Mouse (Mus musculus) liver, embryonic 14 days (tissue): ENCODE results near the gene Speer4f1. TPM values are rescaled to one million over a fixed set of nuclear protein-coding genes. Genes with fewer than 3 reads are reported as not detected.

ENCODE experiments used
- polyA plus RNA-seq: library from polyadenylated mRNA; depleted of rRNA; stranded (reverse); fragments of >200 nt; gene quantifications from 2 replicates; pipeline ENCODE4 v1.2.3, GENCODE M21; 2012; rRNA removed

Gene Speer4f1
- polyA plus RNA-seq, result not detected in 2 replicates

GRCm38 (mm10) chr5:17475798-17476197, at the start of gene Speer4f1:
Speer4f1 (plus strand) TSS chr5:17476098.

Other genes starting within 250 kb of the Speer4f1 start
- not detected in 2 replicates for gene Speer4f2, start 102.9 kb upstream of the Speer4f1 start, polyA plus RNA-seq
- gene Sema3c, start 98.2 kb downstream of the Speer4f1 start, polyA plus RNA-seq, result 0.15 and 0.32 TPM in 2 replicates